Mouse (Mus musculus): ENCODE results near the gene Zfp653. TPM values are rescaled to one million over a fixed set of nuclear protein-coding genes. Genes with fewer than 3 reads are reported as not detected.
A peak's percentile ranks its signal among the peaks of the same experiment; 100 is the strongest.

Gene Zfp653
- polyA plus RNA-seq, 1 experiment = 13.2 TPM

GRCm38 (mm10) chr9:22051161-22051957 is 19.8 kb downstream of the Zfp653 start:
- 4% methylated on average over 67 of the region's 67 CpGs for WGBS
- Histone ChIP-seq H3K4me1 (ENCODE audit: control insufficient read depth, insufficient read depth, insufficient read length, low read length) (peaks cover 38% of the 10 kb centered on the region), H3K4me3 (ENCODE audit: low read depth, low read length) (peak overlapping the region; percentile 33), H3K36me3 (ENCODE audit: control insufficient read depth, insufficient read depth, low read length) (no peaks in the 10 kb centered on the region), H3K27me3 (ENCODE audit: control insufficient read depth, insufficient read depth, low read length) (peaks cover 36% of the 10 kb centered on the region), H3K27ac (ENCODE audit: insufficient read depth, low read depth, low read length) (no peak overlapping the region)
- TF ChIP-seq CTCF (IDR thresholded peaks at IDR 0.05; ENCODE audit: extremely low read depth, insufficient read length, insufficient replicate concordance, low read depth, low read length) (no peak), POLR2A (IDR thresholded peaks at IDR 0.05; ENCODE audit: low read depth, low read length) (no peak)

- Histone ChIP-seq H3K4me1 (ENCODE audit: control insufficient read depth, insufficient read depth, insufficient read length, low read length) (peaks cover 31% of the 10 kb centered on the region), H3K27me3 (ENCODE audit: control insufficient read depth, insufficient read depth, low read length) (peaks cover 36% of the 10 kb centered on the region), H3K36me3 (ENCODE audit: control insufficient read depth, insufficient read depth, low read length) (no peaks in the 10 kb centered on the region), H3K27ac (ENCODE audit: insufficient read depth, low read depth, low read length) (no peak overlapping the region), H3K4me3 (ENCODE audit: low read depth, low read length) (peak overlapping the region; percentile 22)
- TF ChIP-seq CTCF (IDR thresholded peaks at IDR 0.05; ENCODE audit: extremely low read depth, insufficient read length, insufficient replicate concordance, low read depth, low read length) (no peak), POLR2A (IDR thresholded peaks at IDR 0.05; ENCODE audit: low read depth, low read length) (no peak)
- 2% methylated on average over 43 of the region's 43 CpGs for WGBS
These were observed 20.8 kb downstream of the Zfp653 start for GRCm38 (mm10) chr9:22050351-22050889.

- H3K4me3 ChIP-seq (ENCODE audit: low read depth, low read length) = no peak overlapping the region
- no peak overlapping the region for H3K27ac ChIP-seq (ENCODE audit: insufficient read depth, low read depth, low read length)
- no peaks in the 10 kb centered on the region for H3K36me3 ChIP-seq (ENCODE audit: control insufficient read depth, insufficient read depth, low read length)
- TF ChIP-seq POLR2A (IDR thresholded peaks at IDR 0.05; ENCODE audit: low read depth, low read length) = no peak
- TF ChIP-seq CTCF (IDR thresholded peaks at IDR 0.05; ENCODE audit: extremely low read depth, insufficient read length, insufficient replicate concordance, low read depth, low read length) = no peak
- H3K27me3 ChIP-seq (ENCODE audit: control insufficient read depth, insufficient read depth, low read length) = peaks cover 36% of the 10 kb centered on the region
- H3K4me1 ChIP-seq (ENCODE audit: control insufficient read depth, insufficient read depth, insufficient read length, low read length) = peaks cover 29% of the 10 kb centered on the region
- WGBS = 24% methylated on average over 4 of the region's 4 CpGs
These were observed 21.4 kb downstream of the Zfp653 start for GRCm38 (mm10) chr9:22049721-22050270.

- Histone ChIP-seq H3K27me3 (ENCODE audit: control insufficient read depth, insufficient read depth, low read length) (peaks cover 32% of the 10 kb centered on the region), H3K36me3 (ENCODE audit: control insufficient read depth, insufficient read depth, low read length) (no peaks in the 10 kb centered on the region), H3K4me3 (ENCODE audit: low read depth, low read length) (no peak overlapping the region), H3K27ac (ENCODE audit: insufficient read depth, low read depth, low read length) (no peak overlapping the region), H3K4me1 (ENCODE audit: control insufficient read depth, insufficient read depth, insufficient read length, low read length) (peaks cover 24% of the 10 kb centered on the region)
- TF ChIP-seq POLR2A (IDR thresholded peaks at IDR 0.05; ENCODE audit: low read depth, low read length) = no peak
- no peak for TF ChIP-seq CTCF (IDR thresholded peaks at IDR 0.05; ENCODE audit: extremely low read depth, insufficient read length, insufficient replicate concordance, low read depth, low read length)
- 31% methylated on average over 11 of the region's 11 CpGs for WGBS
These were observed 21.9 kb downstream of the Zfp653 start for GRCm38 (mm10) chr9:22049315-22049714.

- H3K36me3 ChIP-seq (ENCODE audit: control insufficient read depth, insufficient read depth, low read length) = no peaks in the 10 kb centered on the region
- no peak for TF ChIP-seq CTCF (IDR thresholded peaks at IDR 0.05; ENCODE audit: extremely low read depth, insufficient read length, insufficient replicate concordance, low read depth, low read length)
- no peak for TF ChIP-seq POLR2A (IDR thresholded peaks at IDR 0.05; ENCODE audit: low read depth, low read length)
- H3K4me3 ChIP-seq (ENCODE audit: low read depth, low read length) = no peak overlapping the region
- 57% methylated on average over 9 of the region's 9 CpGs for WGBS
- H3K27me3 ChIP-seq (ENCODE audit: control insufficient read depth, insufficient read depth, low read length) = peaks cover 25% of the 10 kb centered on the region
- peaks cover 23% of the 10 kb centered on the region for H3K4me1 ChIP-seq (ENCODE audit: control insufficient read depth, insufficient read depth, insufficient read length, low read length)
- H3K27ac ChIP-seq (ENCODE audit: insufficient read depth, low read depth, low read length) = no peak overlapping the region
These were observed 23.8 kb downstream of the Zfp653 start for GRCm38 (mm10) chr9:22047329-22047728.

GRCm38 (mm10) chr9:22041832-22042231 is 29.3 kb downstream of the Zfp653 start:
- Histone ChIP-seq H3K27me3 (ENCODE audit: control insufficient read depth, insufficient read depth, low read length) (no peaks in the 10 kb centered on the region), H3K27ac (ENCODE audit: insufficient read depth, low read depth, low read length) (no peak overlapping the region), H3K4me1 (ENCODE audit: control insufficient read depth, insufficient read depth, insufficient read length, low read length) (no peaks in the 10 kb centered on the region), H3K4me3 (ENCODE audit: low read depth, low read length) (no peak overlapping the region), H3K36me3 (ENCODE audit: control insufficient read depth, insufficient read depth, low read length) (no peaks in the 10 kb centered on the region)
- TF ChIP-seq CTCF (IDR thresholded peaks at IDR 0.05; ENCODE audit: extremely low read depth, insufficient read length, insufficient replicate concordance, low read depth, low read length) (no peak), POLR2A (IDR thresholded peaks at IDR 0.05; ENCODE audit: low read depth, low read length) (no peak)
- 68% methylated on average over 2 of the region's 2 CpGs for WGBS

GRCm38 (mm10) chr9:22037826-22038225 is 33.4 kb downstream of the Zfp653 start:
- H3K27me3 ChIP-seq (ENCODE audit: control insufficient read depth, insufficient read depth, low read length) = no peaks in the 10 kb centered on the region
- H3K4me3 ChIP-seq (ENCODE audit: low read depth, low read length) = no peak overlapping the region
- TF ChIP-seq POLR2A (IDR thresholded peaks at IDR 0.05; ENCODE audit: low read depth, low read length) (no peak), CTCF (IDR thresholded peaks at IDR 0.05; ENCODE audit: extremely low read depth, insufficient read length, insufficient replicate concordance, low read depth, low read length) (no peak)
- H3K27ac ChIP-seq (ENCODE audit: insufficient read depth, low read depth, low read length) = no peak overlapping the region
- 34% methylated on average over 10 of the region's 10 CpGs for WGBS
- H3K4me1 ChIP-seq (ENCODE audit: control insufficient read depth, insufficient read depth, insufficient read length, low read length) = no peaks in the 10 kb centered on the region
- no peaks in the 10 kb centered on the region for H3K36me3 ChIP-seq (ENCODE audit: control insufficient read depth, insufficient read depth, low read length)

Data from small intestine, adult 2 months (tissue).